Mouse (Mus musculus) kidney, adult 2 months (tissue): Measurements from ENCODE around the gene Gdnf.

Experiments
- CTCF ChIP-seq: fragments of 200-500 bp; conservative IDR thresholded peaks from 2 replicates; pipeline ENCODE4 v1.5.1; 2011; ENCODE audit warnings: low read depth, mild to moderate bottlenecking, control low read depth, low read length, moderate library complexity, mixed read lengths; ENCODE audit not compliant: insufficient read depth, insufficient read length
- POLR2A ChIP-seq: fragments of 200-500 bp; IDR thresholded peaks from one replicate; pipeline ENCODE4 v1.6.1; 2011; ENCODE audit warnings: low read depth, low read length, control low read depth

GRCm38 (mm10) chr15:7862890-7863289 lies 52.2 kb downstream of the Gdnf start:
- TF ChIP-seq POLR2A (no peak), CTCF (no peak)
